ENCODE assay signal across 33 mouse cellular contexts in genomic region chr19:20310653-20311052, GRCm38 (mm10).
"Had no signal": no experiment of that assay in that cellular context is flagged by ENCODE, and none has a peak within 500 bp of the region (broad histone marks: within the 10 kb centered on the region; RNA-seq: fewer than 3 reads in every experiment).

No protein-coding gene starts in this region.

- H3K27me3 ChIP-seq: limb, embryonic 12.5 days; limb, embryonic 13.5 days; limb, embryonic 15.5 days; liver, embryonic 12.5 days; liver, embryonic 13.5 days; liver, embryonic 15.5 days; lung, embryonic 15.5 days; megakaryocyte, embryonic 14.5 days; midbrain, embryonic 12.5 days; midbrain, embryonic 13.5 days; midbrain, embryonic 15.5 days; neural tube, embryonic 12.5 days; neural tube, embryonic 13.5 days had no signal

- H3K36me3 ChIP-seq: limb, embryonic 10.5 days; limb, embryonic 12.5 days; limb, embryonic 13.5 days; limb, embryonic 15.5 days; liver, embryonic 12.5 days; liver, embryonic 13.5 days; liver, embryonic 15.5 days; lung, embryonic 15.5 days; midbrain, embryonic 10.5 days; midbrain, embryonic 12.5 days; midbrain, embryonic 13.5 days; midbrain, embryonic 15.5 days; neural tube, embryonic 12.5 days; neural tube, embryonic 13.5 days had no signal

- H3K4me3 ChIP-seq: limb, embryonic 10.5 days; limb, embryonic 12.5 days; limb, embryonic 13.5 days; limb, embryonic 15.5 days; liver, embryonic 12.5 days; liver, embryonic 13.5 days; liver, embryonic 15.5 days; lung, embryonic 15.5 days; megakaryocyte, embryonic 14.5 days; midbrain, embryonic 10.5 days; midbrain, embryonic 12.5 days; midbrain, embryonic 13.5 days; midbrain, embryonic 15.5 days; myocyte; neural tube, embryonic 12.5 days; neural tube, embryonic 13.5 days had no signal

- H3K4me1 ChIP-seq: limb, embryonic 10.5 days; limb, embryonic 12.5 days; limb, embryonic 13.5 days; limb, embryonic 15.5 days; liver, embryonic 12.5 days; liver, embryonic 13.5 days; liver, embryonic 15.5 days; lung, embryonic 15.5 days; megakaryocyte, embryonic 14.5 days; midbrain, embryonic 10.5 days; midbrain, embryonic 12.5 days; midbrain, embryonic 15.5 days; neural tube, embryonic 12.5 days; neural tube, embryonic 13.5 days had no signal

- DNase-seq: left cerebral cortex, postnatal 4 days; liver; liver, embryonic 13.5 days; liver, postnatal 0 days; lung, adult 18-20 months; lung, adult 2 months; lung, embryonic 14.5 days; lung, postnatal 10 days; lung, postnatal 14 days; lung, postnatal 36 days; lung, postnatal 4 days; midbrain, embryonic 14.5 days had no signal

- H3K9me3 ChIP-seq: limb, embryonic 10.5 days; limb, embryonic 12.5 days; limb, embryonic 13.5 days; limb, embryonic 15.5 days; liver, embryonic 12.5 days; liver, embryonic 13.5 days; liver, embryonic 15.5 days; lung, embryonic 15.5 days; megakaryocyte, embryonic 14.5 days; midbrain, embryonic 10.5 days; midbrain, embryonic 12.5 days; midbrain, embryonic 13.5 days; midbrain, embryonic 15.5 days; neural tube, embryonic 12.5 days; neural tube, embryonic 13.5 days had no signal

- H3K27ac ChIP-seq: limb, embryonic 10.5 days; limb, embryonic 12.5 days; limb, embryonic 13.5 days; limb, embryonic 15.5 days; liver, embryonic 12.5 days; liver, embryonic 13.5 days; liver, embryonic 14.5 days; liver, embryonic 15.5 days; lung, embryonic 15.5 days; macrophage; midbrain, embryonic 10.5 days; midbrain, embryonic 12.5 days; midbrain, embryonic 13.5 days; midbrain, embryonic 15.5 days; neural tube, embryonic 12.5 days; neural tube, embryonic 13.5 days had no signal

- H3K9ac ChIP-seq: limb, embryonic 12.5 days; limb, embryonic 13.5 days; limb, embryonic 15.5 days; liver, embryonic 12.5 days; liver, embryonic 13.5 days; liver, embryonic 14.5 days; liver, embryonic 15.5 days; liver, postnatal 0 days; lung, embryonic 14.5 days; lung, embryonic 15.5 days; midbrain, embryonic 12.5 days; midbrain, embryonic 13.5 days; midbrain, embryonic 15.5 days; neural tube, embryonic 12.5 days; neural tube, embryonic 13.5 days had no signal

- ATAC-seq: liver, embryonic 12.5 days; liver, postnatal 0 days; lung, postnatal 0 days; midbrain, embryonic 13.5 days; midbrain, embryonic 15.5 days; midbrain, embryonic 16.5 days had no signal

- H3K4me2 ChIP-seq: limb, embryonic 12.5 days; limb, embryonic 13.5 days; limb, embryonic 15.5 days; liver, embryonic 11.5 days; liver, embryonic 12.5 days; liver, embryonic 13.5 days; liver, embryonic 15.5 days; lung, embryonic 14.5 days; lung, embryonic 15.5 days; midbrain, embryonic 11.5 days; midbrain, embryonic 12.5 days; midbrain, embryonic 13.5 days; midbrain, embryonic 15.5 days; neural tube, embryonic 12.5 days; neural tube, embryonic 13.5 days had no signal
